Mouse (Mus musculus): ENCODE results near the gene Dusp16. TPM values are rescaled to one million over a fixed set of nuclear protein-coding genes. Genes with fewer than 3 reads are reported as not detected.

Dusp16 gene
- polyA plus RNA-seq, 1 experiment from 2014 or later, result 8.5 TPM

GRCm38 (mm10) chr6:134782900-134783299 lies 9.5 kb downstream of the Dusp16 start:
- H3K4me2 ChIP-seq (replicated peaks), result no peak overlapping the region

GRCm38 (mm10) chr6:134781494-134781913 lies 10.9 kb downstream of the Dusp16 start:
- no peaks in the 10 kb centered on the region for H3K4me1 ChIP-seq
- no peak overlapping the region for H3K27ac ChIP-seq (replicated peaks)
- no peak for ATAC-seq (replicated peaks)
- H3K9me3 ChIP-seq, result no peaks in the 10 kb centered on the region
- no peak overlapping the region for H3K9ac ChIP-seq (replicated peaks)
- no peak overlapping the region for H3K4me3 ChIP-seq
- H3K36me3 ChIP-seq, result no peaks in the 10 kb centered on the region
- WGBS, result 82% methylated on average over 7 of the region's 7 CpGs
- H3K27me3 ChIP-seq, result no peaks in the 10 kb centered on the region
- H3K4me2 ChIP-seq (replicated peaks), result no peak overlapping the region

More at GRCm38 (mm10) chr6:134782900-134783299, 9.5 kb downstream of the Dusp16 start:
- Histone ChIP-seq H3K27me3 (no peaks in the 10 kb centered on the region), H3K9ac (replicated peaks) (no peak overlapping the region), H3K4me1 (no peaks in the 10 kb centered on the region), H3K36me3 (no peaks in the 10 kb centered on the region), H3K27ac (replicated peaks) (no peak overlapping the region), H3K4me3 (no peak overlapping the region), H3K9me3 (no peaks in the 10 kb centered on the region)
- WGBS, result 91% methylated on average over 7 of the region's 7 CpGs
- ATAC-seq (replicated peaks), result no peak

DNA sequence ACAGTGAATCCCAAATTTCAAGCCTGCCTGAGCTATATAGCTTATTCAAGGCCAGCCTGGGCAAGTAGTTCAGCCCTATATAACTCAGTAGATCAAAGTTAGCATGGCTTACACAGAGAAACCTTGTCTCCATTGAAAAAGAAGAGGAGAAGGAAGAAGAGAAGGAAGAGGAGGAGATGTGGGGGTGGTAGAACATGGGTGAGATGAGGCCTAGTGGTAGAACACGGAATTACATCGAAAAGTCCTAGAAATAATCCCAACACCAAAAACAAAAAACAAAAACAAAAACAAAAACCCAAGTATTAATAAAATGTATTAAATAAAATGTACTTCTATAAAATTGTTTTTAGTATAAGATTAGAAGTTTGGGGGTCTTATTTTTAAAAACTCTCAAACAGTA lies 12.4 kb downstream of the Dusp16 start:
- no peaks in the 10 kb centered on the region for H3K27me3 ChIP-seq
- ATAC-seq (replicated peaks), result no peak
- H3K27ac ChIP-seq (replicated peaks), result no peak overlapping the region
- H3K9me3 ChIP-seq, result no peaks in the 10 kb centered on the region
- no peaks in the 10 kb centered on the region for H3K4me1 ChIP-seq
- no peak overlapping the region for H3K4me2 ChIP-seq (replicated peaks)
- H3K36me3 ChIP-seq, result no peaks in the 10 kb centered on the region
- H3K9ac ChIP-seq (replicated peaks), result no peak overlapping the region
- no peak overlapping the region for H3K4me3 ChIP-seq
- 79% methylated on average over 2 of the region's 2 CpGs for WGBS

- Histone ChIP-seq H3K4me3 (no peak overlapping the region), H3K4me1 (peaks cover 11% of the 10 kb centered on the region), H3K36me3 (no peaks in the 10 kb centered on the region), H3K9me3 (no peaks in the 10 kb centered on the region), H3K4me2 (replicated peaks) (no peak overlapping the region), H3K9ac (replicated peaks) (no peak overlapping the region), H3K27ac (replicated peaks) (no peak overlapping the region), H3K27me3 (no peaks in the 10 kb centered on the region)
- no peak for ATAC-seq (replicated peaks)
- WGBS, result 39% methylated on average over 3 of the region's 3 CpGs
Measured at GRCm38 (mm10) chr6:134773961-134774360, 18.5 kb downstream of the Dusp16 start.

DNA sequence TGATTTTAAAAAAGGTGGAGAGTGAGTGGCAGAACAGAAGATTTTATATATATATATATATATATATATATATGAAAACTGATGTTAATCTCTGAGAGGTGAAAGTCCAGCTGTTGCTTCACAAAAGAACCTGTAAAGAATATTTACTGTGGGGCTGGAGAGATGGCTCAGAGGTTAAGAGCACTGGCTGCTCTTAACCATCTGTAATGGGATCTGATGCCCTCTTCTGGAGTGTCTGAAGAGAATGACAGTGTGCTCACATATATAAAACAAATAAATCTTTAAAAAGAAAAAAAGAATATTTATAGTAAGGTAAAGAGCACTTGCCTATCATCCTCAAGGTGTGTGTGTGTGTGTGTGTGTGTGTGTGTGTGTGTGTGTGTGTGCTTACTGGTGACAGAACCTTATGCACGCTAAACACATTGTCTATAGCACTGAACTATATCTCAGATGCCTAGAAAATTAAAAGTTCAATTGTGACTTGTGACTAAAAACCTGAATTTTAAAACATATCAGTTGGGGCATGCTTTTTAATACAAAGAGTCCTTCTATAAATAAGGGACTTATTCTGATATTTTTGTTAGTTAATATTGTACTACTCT lies 19.0 kb downstream of the Dusp16 start:
- Histone ChIP-seq H3K9ac (replicated peaks) (no peak overlapping the region), H3K9me3 (no peaks in the 10 kb centered on the region), H3K4me2 (replicated peaks) (no peak overlapping the region), H3K27ac (replicated peaks) (no peak overlapping the region), H3K36me3 (no peaks in the 10 kb centered on the region), H3K27me3 (no peaks in the 10 kb centered on the region), H3K4me3 (no peak overlapping the region), H3K4me1 (peaks cover 11% of the 10 kb centered on the region)
- WGBS, result 90% methylated on average over 1 of the region's 1 CpGs
- ATAC-seq (replicated peaks), result no peak

DNA sequence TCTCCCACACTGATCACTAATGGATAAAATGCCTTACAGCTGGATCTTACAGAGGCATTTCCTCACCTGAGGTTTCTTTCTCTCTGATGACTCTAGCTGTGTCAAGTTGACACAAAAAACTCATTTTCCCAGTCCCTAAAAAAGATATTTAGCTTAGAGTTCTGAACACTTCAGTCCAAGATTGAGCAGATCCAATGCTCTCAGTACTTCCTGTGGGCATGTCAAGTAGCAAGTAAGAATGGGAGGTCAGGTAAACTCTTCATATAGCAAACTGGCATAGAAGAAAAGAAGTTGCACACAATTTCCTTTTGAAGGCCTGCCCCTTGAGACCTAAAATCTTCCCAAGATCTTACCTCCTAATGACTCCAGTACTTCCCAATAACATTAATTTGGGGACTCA lies 22.1 kb downstream of the Dusp16 start:
- Histone ChIP-seq H3K9ac (replicated peaks) (no peak overlapping the region), H3K27me3 (no peaks in the 10 kb centered on the region), H3K9me3 (no peaks in the 10 kb centered on the region), H3K4me1 (peaks cover 11% of the 10 kb centered on the region), H3K4me3 (no peak overlapping the region), H3K4me2 (replicated peaks) (no peak overlapping the region), H3K27ac (replicated peaks) (no peak overlapping the region), H3K36me3 (no peaks in the 10 kb centered on the region)
- no peak for ATAC-seq (replicated peaks)

GRCm38 (mm10) chr6:134764441-134765061 lies 27.9 kb downstream of the Dusp16 start:
- Histone ChIP-seq H3K4me3 (no peak overlapping the region), H3K4me2 (replicated peaks) (no peak overlapping the region), H3K27me3 (no peaks in the 10 kb centered on the region), H3K27ac (replicated peaks) (no peak overlapping the region), H3K9me3 (no peaks in the 10 kb centered on the region), H3K4me1 (peaks cover 8% of the 10 kb centered on the region; the same call in 1 of the 2 replicates), H3K36me3 (no peaks in the 10 kb centered on the region), H3K9ac (replicated peaks) (no peak overlapping the region)
- no peak for ATAC-seq (replicated peaks)
- 92% methylated on average over 5 of the region's 5 CpGs for WGBS

GRCm38 (mm10) chr6:134763436-134763835 lies 29.0 kb downstream of the Dusp16 start:
- no peak overlapping the region for H3K4me3 ChIP-seq
- 61% methylated on average over 1 of the region's 1 CpGs for WGBS
- H3K9me3 ChIP-seq, result no peaks in the 10 kb centered on the region
- no peaks in the 10 kb centered on the region for H3K36me3 ChIP-seq
- H3K27ac ChIP-seq (replicated peaks), result no peak overlapping the region
- no peak for ATAC-seq (replicated peaks)
- H3K4me1 ChIP-seq, result peaks cover 8% of the 10 kb centered on the region; the same call in 1 of the 2 replicates
- H3K27me3 ChIP-seq, result no peaks in the 10 kb centered on the region
- H3K9ac ChIP-seq (replicated peaks), result no peak overlapping the region
- no peak overlapping the region for H3K4me2 ChIP-seq (replicated peaks)

DNA sequence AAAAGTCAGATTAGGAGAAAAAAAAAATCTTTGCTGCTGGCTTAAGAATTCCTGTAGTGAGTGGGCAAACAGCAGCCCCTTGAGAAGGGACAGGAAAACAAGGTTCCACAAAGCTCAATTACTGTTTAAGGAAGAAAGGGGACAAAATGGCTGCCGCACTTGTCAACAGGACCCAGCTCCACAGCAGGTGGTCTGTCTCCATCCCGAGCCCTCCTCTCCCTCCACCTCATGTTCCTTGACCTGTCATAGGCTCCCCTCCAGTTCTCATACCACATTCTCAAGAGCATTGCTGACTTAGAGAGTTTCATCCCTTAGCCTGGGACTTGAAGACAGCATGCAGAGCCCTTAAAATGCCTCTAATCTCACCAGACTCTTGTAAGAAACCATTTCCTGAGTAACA lies 30.6 kb downstream of the Dusp16 start:
- 17% methylated on average over 2 of the region's 2 CpGs for WGBS
- H3K27me3 ChIP-seq, result no peaks in the 10 kb centered on the region
- H3K9me3 ChIP-seq, result no peaks in the 10 kb centered on the region
- H3K9ac ChIP-seq (replicated peaks), result no peak overlapping the region
- no peak overlapping the region for H3K4me3 ChIP-seq
- ATAC-seq (replicated peaks), result no peak
- H3K4me1 ChIP-seq, result peaks cover 8% of the 10 kb centered on the region; the same call in 1 of the 2 replicates
- H3K36me3 ChIP-seq, result no peaks in the 10 kb centered on the region
- H3K4me2 ChIP-seq (replicated peaks), result no peak overlapping the region
- H3K27ac ChIP-seq (replicated peaks), result peak overlapping the region; percentile 22

GRCm38 (mm10) chr6:134760926-134761544 lies 31.4 kb downstream of the Dusp16 start:
- H3K27me3 ChIP-seq, result no peaks in the 10 kb centered on the region
- H3K9me3 ChIP-seq, result no peaks in the 10 kb centered on the region
- peak overlapping the region; percentile 39 for H3K27ac ChIP-seq (replicated peaks)
- no peaks in the 10 kb centered on the region for H3K36me3 ChIP-seq
- WGBS, result 12% methylated on average over 5 of the region's 5 CpGs
- ATAC-seq (replicated peaks), result peak; percentile 74; the same call in 1 of the 2 replicates
- H3K4me3 ChIP-seq, result no peak overlapping the region
- no peak overlapping the region for H3K4me2 ChIP-seq (replicated peaks)
- H3K9ac ChIP-seq (replicated peaks), result no peak overlapping the region
- H3K4me1 ChIP-seq, result peaks cover 8% of the 10 kb centered on the region; the same call in 1 of the 2 replicates

DNA sequence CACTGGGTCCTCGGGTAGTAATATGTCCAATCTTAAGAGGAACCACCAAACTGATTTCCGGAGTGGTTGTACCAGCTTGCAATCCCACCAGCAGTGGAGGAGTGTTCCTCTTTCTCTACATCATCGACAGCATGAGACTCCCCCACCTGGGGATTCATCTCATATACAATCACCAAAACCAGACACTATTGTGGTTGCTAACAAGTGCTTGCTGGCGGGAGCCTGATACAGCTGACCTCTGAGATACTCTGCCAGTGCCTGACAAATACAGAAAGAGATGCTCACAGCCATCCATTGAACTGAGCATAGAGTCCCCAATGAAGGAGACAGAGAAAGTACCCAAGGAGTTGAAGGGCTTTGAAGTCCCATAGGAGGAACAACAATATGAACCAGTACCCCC lies 36.4 kb downstream of the Dusp16 start:
- H3K9me3 ChIP-seq, result no peaks in the 10 kb centered on the region
- H3K4me3 ChIP-seq, result no peak overlapping the region
- no peak overlapping the region for H3K27ac ChIP-seq (replicated peaks)
- no peak overlapping the region for H3K9ac ChIP-seq (replicated peaks)
- no peaks in the 10 kb centered on the region for H3K27me3 ChIP-seq
- peaks cover 3% of the 10 kb centered on the region; the same call in 1 of the 2 replicates for H3K4me1 ChIP-seq
- no peak for ATAC-seq (replicated peaks)
- no peak overlapping the region for H3K4me2 ChIP-seq (replicated peaks)
- WGBS, result 94% methylated on average over 4 of the region's 4 CpGs
- H3K36me3 ChIP-seq, result no peaks in the 10 kb centered on the region

GRCm38 (mm10) chr6:134753858-134754257 lies 38.6 kb downstream of the Dusp16 start:
- Histone ChIP-seq H3K4me3 (no peak overlapping the region), H3K4me2 (replicated peaks) (no peak overlapping the region), H3K9ac (replicated peaks) (no peak overlapping the region), H3K36me3 (no peaks in the 10 kb centered on the region), H3K9me3 (no peaks in the 10 kb centered on the region), H3K4me1 (no peaks in the 10 kb centered on the region), H3K27ac (replicated peaks) (no peak overlapping the region), H3K27me3 (no peaks in the 10 kb centered on the region)
- ATAC-seq (replicated peaks), result no peak
- WGBS, result 91% methylated on average over 11 of the region's 11 CpGs

Data from forebrain, embryonic 15.5 days (tissue).